Mouse (Mus musculus): Measurements from ENCODE around the gene Hmgcl. TPM values are rescaled to one million over a fixed set of nuclear protein-coding genes. Genes with fewer than 3 reads are reported as not detected.
"Not testable (repeated sequence)": the region's sequence is repeated elsewhere in the genome, so short reads cannot be mapped to it uniquely, and the experiment has no call there.

Hmgcl gene
- total RNA-seq, 2 experiments from 2014 or later = 34.0 to 37.1 TPM

DNA sequence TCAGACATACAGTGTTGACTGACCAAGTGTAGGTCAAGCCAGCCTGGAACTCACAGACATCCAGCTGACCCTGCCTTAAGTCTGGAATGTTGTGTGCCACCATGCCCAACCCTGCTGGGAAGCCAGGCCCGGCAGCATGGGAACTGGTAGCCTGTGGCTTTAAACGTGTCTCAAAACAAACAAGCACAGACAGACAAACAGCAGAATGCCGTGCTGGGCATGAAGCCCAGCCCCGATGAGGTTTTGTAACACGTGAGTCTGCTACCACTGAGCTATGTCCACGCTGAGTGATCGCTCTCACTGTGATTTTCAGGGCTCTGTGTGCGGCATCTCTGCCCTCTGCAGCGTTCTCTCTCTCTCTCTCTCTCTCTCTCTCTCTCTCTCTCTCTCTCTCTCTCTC, 9.6 kb downstream of the Hmgcl start:
- no peak for DNase-seq (ENCODE audit: extremely low spot score in 1 of 2, low spot score in 1 of 2)

DNA sequence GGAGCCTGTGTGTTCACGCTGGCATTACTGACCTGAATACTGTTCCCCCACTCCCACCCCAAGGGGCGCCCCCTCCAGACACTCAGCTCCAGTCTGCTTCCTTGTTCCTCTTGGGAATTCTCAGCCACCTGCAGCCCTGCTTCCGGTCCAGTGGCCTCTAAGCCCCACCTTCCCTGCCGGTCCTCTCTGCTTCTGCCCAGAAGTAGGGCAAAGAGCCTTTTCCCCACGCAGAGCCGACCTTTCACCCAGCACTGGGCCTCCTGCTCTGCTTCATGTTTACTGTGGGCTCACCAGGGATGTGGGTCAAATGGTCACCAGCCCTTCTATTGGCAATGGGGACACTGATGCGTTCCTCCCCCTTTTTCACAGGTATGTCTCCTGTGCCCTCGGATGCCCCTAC, 12.1 kb downstream of the Hmgcl start:
- DNase-seq (ENCODE audit: extremely low spot score in 1 of 2, low spot score in 1 of 2) = no peak

DNA sequence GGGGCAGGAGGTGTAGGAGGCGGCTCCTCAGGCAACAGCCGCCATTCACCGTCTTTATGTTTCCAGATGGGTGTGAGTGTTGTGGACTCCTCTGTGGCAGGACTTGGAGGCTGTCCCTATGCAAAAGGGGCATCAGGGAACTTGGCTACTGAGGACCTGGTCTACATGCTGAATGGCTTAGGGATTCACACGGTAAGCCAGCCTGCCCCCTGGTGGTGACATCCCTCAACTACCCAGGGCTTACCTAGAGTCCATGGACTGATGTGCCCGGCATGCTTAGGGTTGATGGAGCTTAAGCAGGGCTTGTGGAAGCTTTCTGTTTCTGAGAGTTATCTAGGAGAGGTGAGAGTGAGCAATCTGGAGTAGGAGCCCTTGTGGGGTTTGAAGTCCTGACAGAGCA, 14.5 kb downstream of the Hmgcl start:
- peak; percentile 72 to 87 for DNase-seq (ENCODE audit: extremely low spot score in 1 of 2, low spot score in 1 of 2)

DNA sequence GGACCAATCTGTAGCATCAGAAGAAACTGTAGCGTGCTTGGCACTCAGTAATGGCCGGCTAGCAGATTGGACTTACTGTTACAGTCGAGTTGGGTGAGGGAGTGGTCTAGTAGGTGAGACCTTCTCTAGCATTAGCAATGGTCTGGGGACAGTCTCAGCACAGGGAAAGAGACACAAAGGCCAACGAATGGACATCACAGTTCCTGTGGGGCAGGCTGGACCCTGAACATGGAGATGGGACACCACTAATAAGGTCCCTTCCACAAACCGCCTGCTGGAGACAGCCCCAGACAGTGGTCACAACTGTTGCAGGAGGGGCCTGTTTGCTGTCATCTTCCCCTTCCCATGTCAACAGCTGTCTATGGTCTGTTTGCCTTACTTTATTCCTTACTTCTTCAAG, 15.5 kb downstream of the Hmgcl start:
- DNase-seq (ENCODE audit: extremely low spot score in 1 of 2, low spot score in 1 of 2) = no peak

DNA sequence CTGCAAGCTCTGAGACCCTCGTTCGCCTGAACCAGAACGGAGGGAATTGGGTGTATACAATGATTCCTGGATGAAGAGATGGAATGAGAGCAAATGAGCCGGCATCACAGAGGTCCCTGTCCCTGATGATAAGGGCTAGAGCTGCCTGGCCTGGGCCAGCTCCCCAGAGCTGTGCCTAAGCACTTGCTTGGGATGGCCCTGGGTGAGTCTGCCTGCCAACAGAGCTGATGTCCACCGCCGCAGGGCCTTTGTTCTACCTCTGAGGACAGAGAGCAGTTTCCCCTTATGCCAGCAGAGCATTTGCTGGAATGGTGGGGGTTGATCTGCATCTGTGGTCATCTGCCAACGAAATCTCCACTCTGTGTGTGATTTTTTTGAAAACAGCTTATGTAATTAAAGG, 15.9 kb downstream of the Hmgcl start:
- no peak for DNase-seq (ENCODE audit: extremely low spot score in 1 of 2, low spot score in 1 of 2)

DNA sequence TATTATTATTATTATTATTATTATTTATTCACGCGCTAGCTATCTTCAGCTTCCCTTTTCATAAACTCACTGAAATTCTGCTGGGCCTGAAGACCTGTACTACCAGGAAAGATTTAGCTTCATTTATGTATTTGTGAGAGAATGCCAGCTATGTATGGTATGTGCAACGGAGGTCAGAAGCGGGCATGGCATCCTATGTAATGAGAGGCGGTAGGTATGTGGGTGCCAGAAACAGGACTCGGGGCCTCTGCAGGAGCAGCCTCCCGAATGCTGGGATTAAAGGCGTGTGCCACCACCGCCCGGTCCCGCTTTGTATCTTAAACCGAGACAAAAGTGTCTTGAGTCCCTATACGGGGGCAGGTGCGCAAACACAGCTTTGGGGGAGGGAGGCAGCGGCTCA, 16.7 kb downstream of the Hmgcl start:
- no peak for DNase-seq (ENCODE audit: extremely low spot score in 1 of 2, low spot score in 1 of 2)

DNA sequence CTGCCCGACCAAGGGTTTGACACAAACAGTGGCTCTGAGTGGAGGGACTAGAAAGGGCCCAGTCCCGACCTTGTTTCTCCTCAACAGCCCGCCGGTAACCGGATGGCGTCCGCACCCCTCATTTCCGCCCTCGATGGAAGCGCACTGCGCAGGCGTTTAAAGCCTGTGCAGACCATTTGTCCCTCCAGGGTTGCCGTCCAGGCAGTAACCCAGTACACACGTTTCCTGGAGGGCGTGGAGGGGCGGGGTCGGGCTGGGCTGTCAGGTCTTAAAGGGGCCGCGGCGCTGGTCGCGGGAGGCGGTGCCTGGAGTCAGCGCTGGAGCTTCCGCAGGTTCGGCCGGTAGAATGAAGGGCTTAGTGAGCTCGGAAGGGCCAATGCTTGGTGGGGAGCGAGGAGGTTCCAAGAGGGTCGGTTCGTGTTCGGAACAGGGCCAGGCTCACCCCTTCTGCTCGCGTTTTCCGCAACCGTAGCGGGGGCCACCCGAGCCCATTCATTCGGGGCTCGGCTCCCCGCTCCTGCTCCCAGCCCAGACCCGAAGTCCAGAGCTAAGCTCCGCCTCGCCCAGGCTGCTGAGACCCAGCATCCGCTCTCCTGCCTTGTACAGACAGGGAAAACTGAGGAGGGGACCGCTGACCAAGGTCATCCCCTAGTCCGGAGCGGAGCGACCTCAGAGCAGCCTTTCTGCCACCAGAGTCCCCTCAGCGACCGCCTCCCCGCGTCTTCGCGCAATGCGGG, 17.4 kb downstream of the Hmgcl start, which contains the start of gene Gale:
TSS of gene Gale (plus strand) at position 271 of the 737 bp plus-strand sequence.
- peak; percentile 87 to 88 for DNase-seq (ENCODE audit: extremely low spot score in 1 of 2, low spot score in 1 of 2)

DNA sequence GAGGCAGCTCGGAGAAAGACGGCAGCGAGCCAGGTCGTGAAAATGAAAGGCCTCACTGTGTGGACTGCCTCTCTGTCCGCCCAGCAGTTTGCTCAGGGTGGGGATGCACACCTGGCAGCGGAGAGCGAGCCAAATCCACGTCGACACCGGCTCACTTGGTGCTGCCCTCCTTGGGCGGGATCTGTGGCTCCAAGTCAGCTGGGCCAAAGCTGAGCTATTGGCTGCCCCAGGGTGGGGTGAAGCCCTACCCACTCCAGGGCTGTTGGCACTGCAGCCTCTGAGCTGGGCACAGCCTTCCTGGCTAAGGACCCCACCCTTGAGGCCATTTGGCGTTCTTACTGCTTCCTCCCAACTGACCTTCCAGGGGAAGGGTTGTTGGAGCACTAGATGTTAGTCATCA, 18.2 kb downstream of the Hmgcl start:
- peak in 1 of 2 experiments; percentile 40 for DNase-seq (ENCODE audit: extremely low spot score in 1 of 2, low spot score in 1 of 2)

DNA sequence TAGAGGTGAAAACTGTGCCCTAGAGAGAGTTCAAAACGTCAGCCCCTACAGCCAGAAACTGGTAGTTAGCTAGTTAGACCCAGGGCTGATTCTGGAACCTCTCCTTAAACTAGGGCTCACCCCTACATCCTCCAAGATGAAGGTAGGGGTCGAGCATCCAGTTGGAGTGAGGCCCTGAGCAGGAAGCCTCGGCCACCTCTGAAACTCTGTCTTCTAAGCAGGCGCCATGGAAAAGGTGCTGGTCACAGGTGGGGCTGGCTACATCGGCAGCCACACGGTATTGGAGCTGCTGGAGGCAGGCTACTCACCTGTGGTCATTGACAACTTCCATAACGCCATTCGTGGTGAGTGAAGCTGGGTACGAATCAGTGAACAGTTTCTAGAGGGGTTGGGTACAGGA, 18.9 kb downstream of the Hmgcl start:
- DNase-seq (ENCODE audit: extremely low spot score in 1 of 2, low spot score in 1 of 2) = no peak

DNA sequence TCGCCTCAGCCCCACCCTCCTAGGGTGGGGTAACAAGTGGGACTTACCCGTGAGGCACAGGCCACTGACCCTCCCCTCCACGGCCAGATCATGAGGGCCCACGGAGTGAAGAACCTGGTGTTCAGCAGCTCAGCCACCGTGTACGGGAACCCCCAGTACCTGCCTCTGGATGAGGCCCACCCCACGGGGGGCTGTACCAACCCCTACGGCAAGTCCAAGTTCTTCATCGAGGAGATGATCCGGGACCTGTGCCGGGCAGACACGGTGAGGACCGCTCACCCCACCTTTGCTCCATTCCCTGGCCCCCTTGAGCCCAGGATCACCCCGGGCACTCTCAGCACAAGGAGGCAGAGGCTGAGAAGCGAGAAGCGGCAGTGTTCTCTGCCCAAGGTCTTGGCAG, 20.0 kb downstream of the Hmgcl start:
- DNase-seq (ENCODE audit: extremely low spot score in 1 of 2, low spot score in 1 of 2) = no peak

DNA sequence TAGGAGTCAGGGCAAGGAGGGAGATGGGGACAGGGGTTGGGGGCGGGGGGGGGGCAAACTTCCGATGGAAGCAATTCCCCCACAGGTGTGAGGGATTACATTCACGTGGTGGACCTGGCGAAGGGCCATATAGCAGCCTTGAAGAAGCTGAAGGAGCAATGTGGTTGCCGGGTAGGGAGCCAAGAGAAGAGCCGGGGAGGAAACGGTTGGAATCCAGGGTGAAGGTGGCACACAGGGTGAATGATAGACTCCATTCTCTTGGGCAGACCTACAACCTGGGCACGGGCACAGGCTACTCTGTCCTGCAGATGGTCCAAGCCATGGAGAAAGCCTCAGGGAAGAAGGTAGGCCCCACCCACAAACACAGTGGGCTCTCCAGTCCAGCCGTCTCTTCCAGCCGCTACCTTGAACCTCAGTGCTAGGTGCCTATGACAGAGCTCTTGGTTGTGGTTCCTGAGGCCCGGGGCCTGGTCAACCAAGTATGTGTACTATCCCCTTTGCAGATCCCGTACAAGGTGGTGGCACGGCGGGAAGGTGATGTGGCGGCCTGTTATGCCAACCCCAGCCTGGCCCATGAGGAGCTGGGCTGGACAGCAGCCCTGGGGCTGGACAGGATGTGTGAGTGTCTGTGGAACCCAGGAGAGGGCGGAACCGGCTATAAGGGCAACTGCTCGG, 21.0 kb downstream of the Hmgcl start:
- DNase-seq (ENCODE audit: extremely low spot score in 1 of 2, low spot score in 1 of 2) = no peak

DNA sequence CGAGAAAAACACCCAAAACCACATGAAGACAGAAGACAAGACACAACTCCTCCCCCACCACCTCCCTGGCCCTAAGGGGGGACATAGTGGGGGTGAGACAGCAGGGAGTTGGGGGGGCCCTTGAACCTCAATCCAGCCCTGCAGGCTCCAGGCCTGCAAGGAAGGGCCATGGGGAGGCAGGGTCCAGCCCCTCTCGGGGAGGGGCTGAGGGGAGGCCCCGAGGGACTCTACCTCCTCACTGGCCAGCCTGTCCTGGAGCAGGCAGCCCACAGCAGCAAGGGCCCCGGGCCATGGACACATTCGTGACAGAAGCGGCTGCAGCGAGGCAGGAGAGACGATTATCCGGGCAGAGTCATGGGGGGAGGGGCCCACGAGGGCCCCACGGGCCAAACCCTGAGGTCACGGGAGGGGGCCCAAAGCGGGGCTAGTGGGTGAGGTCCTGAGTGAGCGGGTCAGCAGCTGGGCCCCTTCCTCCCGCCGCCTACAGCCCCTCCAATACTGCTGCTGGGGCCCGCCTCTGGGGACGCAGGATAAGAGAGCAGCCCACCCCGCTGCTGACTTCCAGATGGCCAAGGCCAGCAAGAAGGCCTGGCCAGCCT, 22.1 kb downstream of the Hmgcl start:
- DNase-seq (ENCODE audit: extremely low spot score in 1 of 2, low spot score in 1 of 2) = no peak

DNA sequence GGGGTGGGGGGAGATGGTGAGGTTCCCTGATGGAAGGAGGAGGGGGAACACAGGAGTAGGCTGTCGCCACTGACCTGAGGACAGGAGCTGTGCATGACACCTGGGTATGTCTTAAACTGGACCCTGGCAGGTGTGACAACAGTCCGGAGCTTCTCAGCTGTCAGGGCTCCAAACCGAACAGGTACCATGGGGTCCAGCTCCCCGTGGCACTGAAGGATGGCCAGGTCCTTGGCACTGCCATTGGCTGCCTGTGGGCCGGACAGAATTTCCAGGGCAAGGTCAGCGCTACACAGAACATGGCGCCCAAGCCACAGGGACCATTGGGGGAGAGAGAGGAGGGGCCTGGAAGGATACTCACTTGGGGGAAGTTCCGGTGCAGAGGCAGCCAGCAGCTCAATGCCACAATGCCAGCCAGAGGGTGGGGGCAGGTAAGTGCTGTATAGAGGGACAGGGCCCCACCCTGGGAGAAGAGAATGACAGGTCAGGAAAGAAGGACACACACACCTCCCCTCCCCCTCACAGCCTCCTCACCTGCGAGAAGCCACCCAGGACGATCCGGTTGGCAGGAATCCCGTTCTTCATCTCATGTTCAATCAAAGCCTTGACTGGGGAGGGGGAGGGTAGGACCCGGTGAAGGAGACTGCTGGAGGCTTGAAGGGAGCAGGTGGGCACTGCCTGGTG, 23.0 kb downstream of the Hmgcl start:
- no peak for DNase-seq (ENCODE audit: extremely low spot score in 1 of 2, low spot score in 1 of 2)

DNA sequence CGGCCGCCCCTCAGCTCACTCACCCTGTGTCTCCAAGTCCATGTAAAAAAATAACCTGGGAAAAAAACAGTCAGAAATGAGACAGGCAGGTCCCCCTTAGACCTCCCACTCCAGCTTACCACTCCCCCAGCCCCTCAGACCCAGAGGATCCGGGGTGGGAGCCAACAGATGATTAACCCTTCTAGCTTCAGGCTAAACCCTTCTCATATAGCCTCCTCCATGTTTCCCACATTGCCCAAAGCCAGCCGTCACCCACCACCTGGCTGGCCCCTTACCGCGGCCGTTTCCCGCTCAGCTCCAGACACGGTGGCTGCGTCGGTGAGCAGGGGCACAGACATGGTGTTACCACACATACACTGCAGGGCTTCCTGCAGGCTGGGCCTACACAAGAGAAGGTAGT, 24.3 kb downstream of the Hmgcl start:
- no peak for DNase-seq (ENCODE audit: extremely low spot score in 1 of 2, low spot score in 1 of 2)

DNA sequence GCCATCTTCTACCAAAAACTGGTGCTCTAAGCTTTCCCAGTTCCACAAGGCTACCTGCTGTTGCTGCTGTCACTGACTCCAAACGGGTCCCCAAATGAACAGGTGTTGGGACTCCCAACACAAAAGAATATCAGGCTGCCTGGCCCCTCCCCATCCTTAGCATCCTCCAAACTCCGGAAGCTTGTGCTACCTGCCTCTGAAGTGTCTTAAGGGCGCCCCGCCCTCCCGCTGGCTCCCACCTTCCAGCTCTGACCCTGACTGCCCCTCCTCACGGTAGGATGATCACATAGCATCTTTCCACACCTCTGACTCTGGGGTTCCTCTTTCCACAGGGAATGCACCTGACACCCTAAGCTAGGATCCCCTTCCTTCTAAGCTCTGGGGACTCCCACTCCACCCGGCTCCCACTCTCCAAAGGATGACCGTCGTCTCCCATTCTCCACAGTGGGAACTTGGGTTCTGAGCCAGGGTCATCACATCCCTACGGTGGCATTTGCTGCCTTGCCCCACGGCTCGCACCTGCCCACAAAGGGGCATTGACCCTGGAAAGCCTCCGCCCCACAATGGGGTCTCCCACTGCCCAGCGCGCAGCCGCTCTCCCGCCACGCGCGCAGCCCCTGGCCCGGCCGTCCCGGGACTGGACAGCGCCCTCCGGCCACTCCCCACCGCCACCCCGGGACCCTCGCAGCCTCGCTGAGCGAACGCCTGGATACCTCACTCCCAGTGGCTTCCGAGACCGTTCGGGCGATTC, 25.7 kb downstream of the Hmgcl start:
- no peak for DNase-seq (ENCODE audit: extremely low spot score in 1 of 2, low spot score in 1 of 2)

DNA sequence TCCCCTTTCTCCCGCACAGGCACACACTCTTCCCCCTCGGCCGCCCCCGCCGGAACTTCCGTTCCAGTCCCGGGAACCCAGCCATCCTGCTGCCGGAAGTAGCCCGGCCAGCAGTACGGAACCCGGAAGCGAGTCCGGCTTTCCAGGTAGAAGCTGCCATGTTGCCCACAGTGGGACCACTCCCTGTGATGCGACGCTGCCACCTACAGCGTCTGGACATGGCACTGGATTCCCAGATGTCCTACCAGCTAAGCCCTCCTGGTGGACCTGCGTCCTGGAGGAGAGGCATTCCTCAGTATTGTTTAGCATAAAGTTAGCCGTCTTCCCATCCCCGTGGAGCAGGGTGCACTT, 26.3 kb downstream of the Hmgcl start, which contains the start of gene Lypla2:
TSS of gene Lypla2 (minus strand) at position 71 of the 351 bp plus-strand sequence.
- peak; percentile 76 to 82 for DNase-seq (ENCODE audit: extremely low spot score in 1 of 2, low spot score in 1 of 2)

DNA sequence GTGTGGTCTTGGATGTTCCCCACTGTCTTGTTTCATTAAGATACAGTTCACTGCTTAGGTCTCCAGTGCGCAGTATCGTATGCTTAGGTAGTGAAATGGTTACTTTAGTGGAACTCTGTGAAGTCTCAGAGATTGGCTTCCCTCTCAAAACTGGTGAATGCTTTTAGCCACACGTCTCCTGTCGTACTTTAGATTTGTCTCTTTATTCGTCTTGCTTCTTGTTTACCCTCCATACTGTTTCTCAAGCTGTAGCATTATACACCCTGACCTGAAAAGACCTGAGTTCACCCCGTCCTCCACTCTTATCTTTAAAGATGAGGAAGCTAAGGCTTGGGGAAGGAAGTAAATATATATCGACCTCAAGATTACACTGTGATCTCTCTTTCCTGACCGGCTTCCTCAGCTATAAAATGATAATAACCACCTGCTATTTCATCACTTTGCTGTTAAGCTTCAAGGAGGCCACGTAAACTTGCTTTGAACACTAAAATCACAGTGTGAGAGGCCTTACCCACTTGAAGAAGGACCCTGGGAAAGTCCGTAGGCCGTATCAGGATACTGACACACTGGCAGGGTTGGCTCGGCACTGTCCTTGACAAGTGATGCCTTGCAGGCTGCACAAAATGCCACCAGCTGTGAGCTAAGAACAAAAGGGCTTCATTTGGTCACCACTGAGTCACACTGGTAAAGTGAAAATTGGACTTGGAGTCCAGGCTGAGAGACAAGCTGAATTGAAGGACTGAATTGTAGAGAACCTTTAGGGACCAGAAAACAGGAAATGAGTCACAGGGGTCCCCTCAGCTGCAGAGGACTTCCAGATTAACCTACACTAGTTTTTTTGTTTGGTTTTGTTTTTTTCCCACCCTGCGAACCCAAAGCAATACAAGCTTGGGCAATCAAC, 26.9 kb downstream of the Hmgcl start:
- DNase-seq (ENCODE audit: extremely low spot score in 1 of 2, low spot score in 1 of 2) = no peak

DNA sequence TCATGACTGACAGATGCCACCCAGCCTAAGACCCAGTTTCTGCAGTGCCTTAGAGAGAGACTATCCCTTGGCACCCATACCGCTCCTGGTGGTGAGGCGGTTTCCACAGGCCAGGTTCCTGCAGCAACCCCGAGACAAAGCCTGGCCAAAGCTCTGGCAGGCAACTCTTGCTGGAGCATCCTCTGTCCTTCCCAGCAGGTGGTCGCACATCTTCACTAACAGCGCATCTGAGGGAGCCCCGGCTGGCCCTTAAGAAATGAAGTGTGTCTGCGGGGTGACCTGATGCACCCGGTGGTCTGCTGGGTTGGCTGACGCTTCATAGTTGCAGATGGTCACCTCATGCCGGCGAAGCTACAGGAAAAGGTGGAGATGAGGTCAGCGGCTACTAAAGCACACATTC, 29.9 kb downstream of the Hmgcl start:
- no peak for DNase-seq (ENCODE audit: extremely low spot score in 1 of 2, low spot score in 1 of 2)

DNA sequence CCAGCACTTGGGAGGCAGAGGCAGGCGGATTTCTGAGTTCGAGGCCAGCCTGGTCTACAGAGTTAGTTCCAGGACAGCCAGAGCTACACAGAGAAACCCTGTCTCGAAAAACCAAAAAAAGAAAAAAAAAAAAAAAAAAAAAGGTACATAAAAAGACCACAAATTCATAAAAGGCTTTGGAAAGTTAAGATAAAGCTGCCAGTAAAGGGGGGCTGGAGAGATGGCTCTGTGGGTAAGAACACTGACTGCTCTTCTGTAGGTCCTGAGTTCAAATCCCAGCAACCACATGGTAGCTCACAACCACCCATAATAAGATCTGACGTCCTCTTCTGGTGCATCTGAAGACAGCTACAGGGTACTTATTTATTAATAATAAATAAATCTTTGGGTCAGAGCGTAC, 34.0 kb downstream of the Hmgcl start:
- not testable (repeated sequence) for DNase-seq (ENCODE audit: extremely low spot score in 1 of 2, low spot score in 1 of 2)

Measured in layer of hippocampus, postnatal 25 days (tissue).